Mouse (Mus musculus) liver, adult 2 months (tissue): ENCODE measurements around the gene Gm47283. TPM values are rescaled to one million over a fixed set of nuclear protein-coding genes. Genes with fewer than 3 reads are reported as not detected.
"Not testable (repeated sequence)": the region's sequence is repeated elsewhere in the genome, so short reads cannot be mapped to it uniquely, and the experiment has no call there.

Experiments
- DNase-seq: peaks from one replicate; pipeline ENCODE4 v3.0.0-alpha.2; 2011; ENCODE audit warnings: low read depth, low spot score; ENCODE audit errors: extremely low read depth
- H3K27ac ChIP-seq: fragments of 200-500 bp; replicated peaks from 2 replicates; pipeline ENCODE4 v1.5.1; 2012; ENCODE audit warnings: low read depth, mild to moderate bottlenecking, control low read depth, inconsistent platforms, low read length; ENCODE audit not compliant: insufficient read depth
- H3K27me3 ChIP-seq: fragments of 200-500 bp; 2 replicates; pipeline ENCODE4 v1.6.1; 2012; ENCODE audit warnings: mild to moderate bottlenecking, moderate library complexity, low read length, inconsistent platforms; ENCODE audit not compliant: control insufficient read depth, insufficient read depth
- H3K36me3 ChIP-seq: fragments of 200-500 bp; 2 replicates; pipeline ENCODE4 v1.6.1; 2012; ENCODE audit warnings: low read length, inconsistent platforms; ENCODE audit not compliant: control insufficient read depth, insufficient read depth
- H3K4me1 ChIP-seq: fragments of 200-500 bp; 2 replicates; pipeline ENCODE4 v1.6.1; 2011; ENCODE audit warnings: low read length; ENCODE audit not compliant: control insufficient read depth, insufficient read depth
- H3K4me3 ChIP-seq: fragments of 200-500 bp; 2 replicates; pipeline ENCODE4 v1.5.1; 2011; ENCODE audit warnings: low read depth, mild to moderate bottlenecking, control low read depth, low read length, moderate library complexity; ENCODE audit not compliant: insufficient read depth
- H3K79me2 ChIP-seq: fragments of 200-500 bp; 2 replicates; pipeline ENCODE4 v1.6.1; 2012; ENCODE audit warnings: inconsistent platforms, mild to moderate bottlenecking, low read length, moderate library complexity; ENCODE audit not compliant: control insufficient read depth, insufficient read depth
- H3K9ac ChIP-seq: fragments of 200-500 bp; 2 replicates; pipeline ENCODE4 v1.6.1; 2012; ENCODE audit warnings: low read depth, mild to moderate bottlenecking, control low read depth, inconsistent platforms, low read length
- CTCF ChIP-seq: fragments of 200-500 bp; IDR thresholded peaks from 2 replicates; pipeline ENCODE4 v1.5.1; 2011; ENCODE audit warnings: low read depth, low read length, control low read depth
- POLR2A ChIP-seq: fragments of 200-500 bp; IDR thresholded peaks from 2 replicates; pipeline ENCODE4 v1.6.1; 2011; ENCODE audit warnings: low read length, control low read depth; ENCODE audit not compliant: insufficient read depth; ENCODE audit errors: extremely low read depth
- WGBS: fragments of 180-500 bp; shearing (Covaris S2); methylation state at CpG from one replicate; pipeline ENCODE4 v1.1.7; 2018; 5-methylcytosine and 5-hydroxymethylcytosine counted together
- polyA plus RNA-seq: library from polyadenylated mRNA; depleted of rRNA; stranded (reverse); fragments of >200 nt; gene quantifications from 2 replicates; pipeline ENCODE4 v1.2.3, GENCODE M21; 2012; rRNA removed
- total RNA-seq: library from RNA; depleted of rRNA; stranded (reverse); fragments of >200 nt; gene quantifications from 2 replicates; pipeline ENCODE4 v1.2.3, GENCODE M21; 2014; rRNA removed

The Gm47283 gene
- total and polyA plus RNA-seq, 2 experiments: not detected

DNA sequence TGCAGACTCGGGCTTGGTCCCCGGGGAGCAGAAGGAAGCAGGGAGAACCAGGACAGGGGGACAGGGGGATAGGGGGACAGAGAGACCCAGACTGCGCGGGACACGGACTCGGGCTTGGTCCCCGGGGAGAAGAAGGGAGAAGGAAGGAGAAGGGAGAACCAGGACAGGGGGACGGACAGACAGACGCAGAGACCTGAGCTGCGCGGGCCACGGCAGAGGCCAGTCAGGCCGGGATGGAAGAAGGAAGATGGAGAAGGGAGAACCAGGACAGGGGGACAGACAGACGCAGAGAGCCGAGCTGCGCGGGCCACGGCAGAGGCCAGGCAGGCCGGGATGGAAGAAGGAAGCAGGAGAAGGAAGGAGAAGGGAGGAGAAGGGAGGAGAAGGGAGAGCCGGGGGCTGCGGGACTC is 40.7 kb upstream of the Gm47283 start:
- Histone ChIP-seq H3K79me2 (no peaks in the 10 kb centered on the region), H3K4me1 (no peaks in the 10 kb centered on the region), H3K27me3 (0 out of 2 replicates have a peak, but pooled peaks cover 2% of the 10 kb centered on the region), H3K9ac (no peak overlapping the region), H3K36me3 (peaks cover 16% of the 10 kb centered on the region), H3K4me3 (peak overlapping the region; percentile 51; the same call in 1 of the 2 replicates), H3K27ac (no peak overlapping the region)
- DNase-seq: no peak
- WGBS: 53% methylated on average over 3 of the region's 21 CpGs
- no peak for TF ChIP-seq CTCF
- no peak for TF ChIP-seq POLR2A

DNA sequence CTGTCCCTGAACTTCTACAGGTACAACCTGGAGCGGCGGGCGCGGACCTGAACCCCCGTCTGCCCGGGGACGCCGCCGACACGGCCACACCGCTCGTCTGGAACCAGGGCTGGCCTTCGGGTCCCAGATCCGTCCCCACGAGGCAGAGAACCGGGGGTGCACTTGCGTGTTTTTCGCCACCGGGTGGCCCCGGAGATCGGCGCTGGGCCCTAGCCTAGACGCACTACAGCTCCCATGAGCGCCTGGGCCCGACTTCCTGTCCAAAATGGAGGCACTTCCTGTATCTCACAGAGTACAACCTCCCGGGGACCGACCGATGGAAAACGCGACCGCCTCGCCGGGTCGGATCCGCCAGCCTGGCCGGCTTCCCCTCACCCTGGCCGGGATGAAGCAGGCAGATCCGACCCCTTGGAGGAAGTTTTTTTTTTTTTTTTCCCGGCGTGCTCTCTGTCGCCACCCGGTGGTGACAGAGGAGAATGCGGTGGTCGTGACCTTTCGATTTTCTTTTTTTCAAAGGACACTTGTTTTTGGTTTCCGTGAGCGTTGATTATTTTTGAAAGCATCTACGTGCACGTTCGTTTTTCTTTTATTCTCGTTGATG is 40.1 kb upstream of the Gm47283 start:
- not testable (repeated sequence) for H3K9ac ChIP-seq, H3K4me1 ChIP-seq, H3K27me3 ChIP-seq, H3K27ac ChIP-seq, H3K79me2 ChIP-seq
- WGBS: 78% methylated on average over 51 of the region's 51 CpGs
- DNase-seq: peak; percentile 51
- H3K4me3 ChIP-seq: peak overlapping the region; percentile 51
- H3K36me3 ChIP-seq: peaks cover 10% of the 10 kb centered on the region

- not testable (repeated sequence) for H3K9ac ChIP-seq
These were observed 39.3 kb upstream of the Gm47283 start for GRCm38 (mm10) chrY:90745256-90745655.

DNA sequence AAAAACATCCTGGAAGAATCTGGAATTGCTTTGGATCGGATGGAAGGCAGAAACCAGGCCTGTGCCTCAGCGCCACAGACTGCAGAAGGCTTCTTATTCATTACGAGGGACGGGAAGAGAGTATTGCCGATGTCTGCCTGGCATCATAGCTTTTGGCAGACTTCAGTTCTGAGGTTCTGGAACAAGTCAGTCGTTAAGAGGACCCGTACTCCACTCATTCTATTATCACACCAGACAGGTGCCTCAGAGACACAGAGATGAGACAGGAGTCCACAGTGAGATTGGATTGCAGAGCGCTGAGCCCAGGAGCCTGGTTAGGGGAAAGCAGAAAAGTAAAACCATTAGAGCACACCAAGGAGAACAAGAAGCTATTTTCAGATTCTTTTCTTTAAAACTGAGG is 29.8 kb upstream of the Gm47283 start, which contains the start of gene Gm21860:
Gm21860 (minus strand) TSS at position 101 of the 400 bp plus-strand sequence.
- H3K36me3 ChIP-seq, H3K4me1 ChIP-seq, DNase-seq, H3K4me3 ChIP-seq, H3K79me2 ChIP-seq, H3K27ac ChIP-seq, H3K9ac ChIP-seq, H3K27me3 ChIP-seq: not testable (repeated sequence)
- WGBS: no CpG with 5 or more reads among the region's 8 CpGs

More at GRCm38 (mm10) chrY:90745256-90745655, 39.3 kb upstream of the Gm47283 start:
- not testable (repeated sequence) for H3K4me1 ChIP-seq, H3K4me3 ChIP-seq, DNase-seq, H3K79me2 ChIP-seq, H3K36me3 ChIP-seq, H3K27me3 ChIP-seq, H3K27ac ChIP-seq
- WGBS: 95% methylated on average over 5 of the region's 5 CpGs

DNA sequence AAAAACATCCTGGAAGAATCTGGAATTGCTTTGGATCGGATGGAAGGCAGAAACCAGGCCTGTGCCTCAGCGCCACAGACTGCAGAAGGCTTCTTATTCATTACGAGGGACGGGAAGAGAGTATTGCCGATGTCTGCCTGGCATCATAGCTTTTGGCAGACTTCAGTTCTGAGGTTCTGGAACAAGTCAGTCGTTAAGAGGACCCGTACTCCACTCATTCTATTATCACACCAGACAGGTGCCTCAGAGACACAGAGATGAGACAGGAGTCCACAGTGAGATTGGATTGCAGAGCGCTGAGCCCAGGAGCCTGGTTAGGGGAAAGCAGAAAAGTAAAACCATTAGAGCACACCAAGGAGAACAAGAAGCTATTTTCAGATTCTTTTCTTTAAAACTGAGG is 54.5 kb downstream of the Gm47283 start, which contains the start of gene Gm21748:
Gm21748 (minus strand) TSS at position 101 of the 400 bp plus-strand sequence.
- not testable (repeated sequence) for H3K79me2 ChIP-seq, H3K27ac ChIP-seq, H3K4me3 ChIP-seq, H3K27me3 ChIP-seq, H3K9ac ChIP-seq, H3K4me1 ChIP-seq, H3K36me3 ChIP-seq, DNase-seq
- WGBS: no CpG with 5 or more reads among the region's 8 CpGs

Other genes starting within 250 kb of the Gm47283 start
- not detected in 2 replicates for gene Gm21860, start 29.9 kb upstream of the Gm47283 start, total RNA-seq
- gene Gm21860, start 29.9 kb upstream of the Gm47283 start, polyA plus RNA-seq: not detected in 2 replicates
- not detected in 2 replicates for gene Gm21748, start 54.4 kb downstream of the Gm47283 start, total RNA-seq
- gene Gm21748, start 54.4 kb downstream of the Gm47283 start, polyA plus RNA-seq: not detected in 2 replicates